Mouse (Mus musculus): ENCODE data around the gene Arid5a. TPM values are rescaled to one million over a fixed set of nuclear protein-coding genes. Genes with fewer than 3 reads are reported as not detected.

The Arid5a gene
- polyA plus RNA-seq, 1 experiment from 2014 or later, result 13.1 TPM

- 10% methylated on average over 12 of the region's 12 CpGs for WGBS
- peak overlapping the region; percentile 79 for H3K4me3 ChIP-seq
- ATAC-seq (replicated peaks; ENCODE audit: insufficient number of reproducible peaks, insufficient read depth, low FRiP score, low read depth), result no peak
- H3K27me3 ChIP-seq, result no peaks in the 10 kb centered on the region
- peak overlapping the region; percentile 89 for H3K4me2 ChIP-seq
- peak overlapping the region; percentile 83 for H3K9ac ChIP-seq
- peak overlapping the region; percentile 88 for H3K27ac ChIP-seq
- H3K9me3 ChIP-seq (replicated peaks), result no peaks in the 10 kb centered on the region
- H3K4me1 ChIP-seq (replicated peaks), result peaks cover 37% of the 10 kb centered on the region
- H3K36me3 ChIP-seq, result no peaks in the 10 kb centered on the region
Measured at GRCm38 (mm10) chr1:36308451-36308901, 943 bp downstream of the Arid5a start.

- Histone ChIP-seq H3K9ac (0 out of 2 replicates have a peak overlapping the region, but pooled peaks have one; percentile 83), H3K9me3 (replicated peaks) (no peaks in the 10 kb centered on the region), H3K4me1 (replicated peaks) (peaks cover 34% of the 10 kb centered on the region), H3K4me2 (peak overlapping the region; percentile 89), H3K27ac (no peak overlapping the region), H3K4me3 (peak overlapping the region; percentile 79), H3K27me3 (no peaks in the 10 kb centered on the region), H3K36me3 (no peaks in the 10 kb centered on the region)
- WGBS, result 59% methylated on average over 9 of the region's 9 CpGs
- ATAC-seq (replicated peaks; ENCODE audit: insufficient number of reproducible peaks, insufficient read depth, low FRiP score, low read depth), result no peak
Measured at GRCm38 (mm10) chr1:36308966-36309475, 1.5 kb downstream of the Arid5a start.

GRCm38 (mm10) chr1:36309498-36309901, 2.0 kb downstream of the Arid5a start:
- Histone ChIP-seq H3K36me3 (no peaks in the 10 kb centered on the region), H3K9ac (no peak overlapping the region), H3K4me3 (peak overlapping the region; percentile 79), H3K4me1 (replicated peaks) (peaks cover 29% of the 10 kb centered on the region), H3K9me3 (replicated peaks) (no peaks in the 10 kb centered on the region), H3K27ac (no peak overlapping the region), H3K27me3 (no peaks in the 10 kb centered on the region), H3K4me2 (peak overlapping the region; percentile 89)
- WGBS, result 50% methylated on average over 3 of the region's 3 CpGs
- no peak for ATAC-seq (replicated peaks; ENCODE audit: insufficient number of reproducible peaks, insufficient read depth, low FRiP score, low read depth)

GRCm38 (mm10) chr1:36314959-36315775, 7.6 kb downstream of the Arid5a start:
- ATAC-seq (replicated peaks; ENCODE audit: insufficient number of reproducible peaks, insufficient read depth, low FRiP score, low read depth), result no peak
- Histone ChIP-seq H3K36me3 (peaks cover 28% of the 10 kb centered on the region; the same call in 1 of the 2 replicates), H3K4me2 (no peak overlapping the region), H3K27ac (no peak overlapping the region), H3K9me3 (replicated peaks) (no peaks in the 10 kb centered on the region), H3K4me1 (replicated peaks) (no peaks in the 10 kb centered on the region), H3K27me3 (no peaks in the 10 kb centered on the region), H3K9ac (no peak overlapping the region), H3K4me3 (no peak overlapping the region)
- 84% methylated on average over 11 of the region's 11 CpGs for WGBS

- Histone ChIP-seq H3K9me3 (replicated peaks) (no peaks in the 10 kb centered on the region), H3K36me3 (peaks cover 34% of the 10 kb centered on the region; the same call in 1 of the 2 replicates), H3K4me2 (no peak overlapping the region), H3K9ac (no peak overlapping the region), H3K4me1 (replicated peaks) (no peaks in the 10 kb centered on the region), H3K27me3 (no peaks in the 10 kb centered on the region), H3K27ac (no peak overlapping the region), H3K4me3 (no peak overlapping the region)
- WGBS, result 88% methylated on average over 2 of the region's 2 CpGs
- ATAC-seq (replicated peaks; ENCODE audit: insufficient number of reproducible peaks, insufficient read depth, low FRiP score, low read depth), result no peak
Measured at GRCm38 (mm10) chr1:36315776-36316100, 8.2 kb downstream of the Arid5a start.

GRCm38 (mm10) chr1:36321164-36321563, 13.6 kb downstream of the Arid5a start:
- no peak overlapping the region for H3K4me2 ChIP-seq
- ATAC-seq (replicated peaks; ENCODE audit: insufficient number of reproducible peaks, insufficient read depth, low FRiP score, low read depth), result no peak
- H3K4me1 ChIP-seq (replicated peaks), result peaks cover 13% of the 10 kb centered on the region
- no peak overlapping the region for H3K4me3 ChIP-seq
- H3K9ac ChIP-seq, result no peak overlapping the region
- WGBS, result 91% methylated on average over 2 of the region's 2 CpGs
- H3K36me3 ChIP-seq, result peaks cover 37% of the 10 kb centered on the region; the same call in 1 of the 2 replicates
- H3K9me3 ChIP-seq (replicated peaks), result no peaks in the 10 kb centered on the region
- no peaks in the 10 kb centered on the region for H3K27me3 ChIP-seq
- no peak overlapping the region for H3K27ac ChIP-seq

GRCm38 (mm10) chr1:36321829-36322573, 14.5 kb downstream of the Arid5a start:
- Histone ChIP-seq H3K4me1 (replicated peaks) (peaks cover 13% of the 10 kb centered on the region), H3K9me3 (replicated peaks) (no peaks in the 10 kb centered on the region), H3K9ac (no peak overlapping the region), H3K27me3 (no peaks in the 10 kb centered on the region), H3K36me3 (peaks cover 31% of the 10 kb centered on the region; the same call in 1 of the 2 replicates), H3K4me2 (no peak overlapping the region), H3K27ac (no peak overlapping the region), H3K4me3 (no peak overlapping the region)
- no peak for ATAC-seq (replicated peaks; ENCODE audit: insufficient number of reproducible peaks, insufficient read depth, low FRiP score, low read depth)
- whole genome bisulfite sequencing, result 71% methylated on average over 11 of the region's 11 CpGs

GRCm38 (mm10) chr1:36323076-36323475, 15.5 kb downstream of the Arid5a start:
- H3K4me2 ChIP-seq, result no peak overlapping the region
- peaks cover 13% of the 10 kb centered on the region for H3K4me1 ChIP-seq (replicated peaks)
- no peak overlapping the region for H3K27ac ChIP-seq
- H3K9ac ChIP-seq, result no peak overlapping the region
- no peaks in the 10 kb centered on the region for H3K9me3 ChIP-seq (replicated peaks)
- WGBS, result 39% methylated on average over 9 of the region's 9 CpGs
- H3K27me3 ChIP-seq, result no peaks in the 10 kb centered on the region
- H3K36me3 ChIP-seq, result peaks cover 25% of the 10 kb centered on the region; the same call in 1 of the 2 replicates
- H3K4me3 ChIP-seq, result no peak overlapping the region
- no peak for ATAC-seq (replicated peaks; ENCODE audit: insufficient number of reproducible peaks, insufficient read depth, low FRiP score, low read depth)

- H3K27ac ChIP-seq, result no peak overlapping the region
- H3K36me3 ChIP-seq, result peaks cover 20% of the 10 kb centered on the region; the same call in 1 of the 2 replicates
- H3K4me2 ChIP-seq, result no peak overlapping the region
- no peaks in the 10 kb centered on the region for H3K27me3 ChIP-seq
- WGBS, result 42% methylated on average over 8 of the region's 8 CpGs
- 0 out of 2 replicates have a peak, but pooled peaks have one; percentile 48 for ATAC-seq (replicated peaks; ENCODE audit: insufficient number of reproducible peaks, insufficient read depth, low FRiP score, low read depth)
- H3K4me3 ChIP-seq, result no peak overlapping the region
- peaks cover 17% of the 10 kb centered on the region for H3K4me1 ChIP-seq (replicated peaks)
- no peaks in the 10 kb centered on the region for H3K9me3 ChIP-seq (replicated peaks)
- H3K9ac ChIP-seq, result no peak overlapping the region
Measured at GRCm38 (mm10) chr1:36323746-36324448, 16.4 kb downstream of the Arid5a start.

GRCm38 (mm10) chr1:36325900-36326321, 18.4 kb downstream of the Arid5a start:
- no peak for ATAC-seq (replicated peaks; ENCODE audit: insufficient number of reproducible peaks, insufficient read depth, low FRiP score, low read depth)
- H3K4me2 ChIP-seq, result no peak overlapping the region
- WGBS, result 79% methylated on average over 2 of the region's 2 CpGs

GRCm38 (mm10) chr1:36326815-36327214, 19.3 kb downstream of the Arid5a start:
- Histone ChIP-seq H3K9me3 (replicated peaks) (no peaks in the 10 kb centered on the region), H3K4me2 (no peak overlapping the region), H3K36me3 (0 out of 2 replicates have a peak, but pooled peaks cover 4% of the 10 kb centered on the region), H3K27me3 (no peaks in the 10 kb centered on the region), H3K27ac (no peak overlapping the region), H3K4me1 (replicated peaks) (peaks cover 19% of the 10 kb centered on the region), H3K4me3 (no peak overlapping the region), H3K9ac (no peak overlapping the region)
- ATAC-seq (replicated peaks; ENCODE audit: insufficient number of reproducible peaks, insufficient read depth, low FRiP score, low read depth), result no peak
- WGBS, result 91% methylated on average over 2 of the region's 2 CpGs

More at GRCm38 (mm10) chr1:36325900-36326321, 18.4 kb downstream of the Arid5a start:
- Histone ChIP-seq H3K9me3 (replicated peaks) (no peaks in the 10 kb centered on the region), H3K4me1 (replicated peaks) (peaks cover 19% of the 10 kb centered on the region), H3K27ac (no peak overlapping the region), H3K4me3 (no peak overlapping the region), H3K36me3 (peaks cover 4% of the 10 kb centered on the region; the same call in 1 of the 2 replicates), H3K27me3 (no peaks in the 10 kb centered on the region), H3K9ac (no peak overlapping the region)

All from heart, embryonic 15.5 days (tissue).